In the genomic region with DNA sequence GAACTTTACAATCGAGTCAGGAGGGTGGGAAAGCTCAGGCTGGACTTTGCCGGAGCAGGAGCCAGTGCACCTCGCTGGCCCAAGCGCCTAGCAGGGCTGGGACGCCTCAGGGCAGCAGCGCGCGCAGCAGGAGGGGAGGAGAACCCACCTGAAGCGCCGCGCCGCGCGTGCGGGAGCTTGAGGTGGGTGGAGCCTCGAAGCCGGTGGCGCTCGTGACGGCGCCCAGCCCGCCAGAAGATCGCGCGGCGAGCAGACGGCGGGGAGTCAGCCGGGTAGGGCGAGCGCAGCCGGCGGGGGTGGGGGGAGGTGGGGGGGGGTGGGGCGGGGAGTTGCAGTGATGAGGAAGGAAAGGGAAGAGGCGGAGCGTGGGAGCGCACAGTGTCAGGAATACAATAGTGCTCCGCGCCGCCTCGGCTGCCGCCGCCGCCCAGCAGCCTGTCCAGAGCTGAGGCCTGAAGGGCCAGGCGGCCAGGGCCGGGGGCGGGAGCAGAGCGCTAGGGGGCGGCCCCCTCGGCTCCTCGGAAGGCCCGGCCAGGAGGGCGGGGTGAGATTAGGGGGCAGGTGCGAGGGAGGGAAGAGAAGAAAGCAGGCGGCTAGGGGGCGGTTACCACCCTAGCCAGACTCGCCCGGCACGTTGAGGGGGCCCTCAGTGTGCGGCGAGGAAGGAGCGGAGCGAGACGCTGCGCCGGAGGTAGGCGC, we compare ENCODE assay signal across 8 mouse cellular contexts. TPM values are rescaled to one million over a fixed set of nuclear protein-coding genes. Genes with fewer than 3 reads are reported as not detected.
A peak's percentile ranks its signal among the peaks of the same experiment; 100 is the strongest.
DNase-seq lines count a peak whose midpoint lies in the region; ATAC-seq and TF ChIP-seq lines count a peak whose summit lies in the region.

Gene Jade3 (plus strand): TSS at position 549 of the 699 bp plus-strand sequence.

- in situ Hi-C loops in CH12.LX (cut with MboI; ENCODE audit: low pct_ligation_motif_present, low pct_unique_long_range_greater_than_20kb, low sequenced_read_pairs), result no loop called here

- peak within 1 kb of the TSS; percentile 65 for H3K4me2 ChIP-seq in CH12.LX (ENCODE audit: insufficient read depth, low read depth, poor library complexity, severe bottlenecking)
- H3K4me2 ChIP-seq in heart, embryonic 15.5 days, result peak within 1 kb of the TSS; percentile 64
- peak within 1 kb of the TSS; percentile 82 for H3K4me2 ChIP-seq in liver, embryonic 15.5 days
- peak within 1 kb of the TSS; percentile 59 for H3K4me2 ChIP-seq in neural tube, embryonic 12.5 days (replicated peaks)
- H3K4me2 ChIP-seq in stomach, postnatal 0 days (replicated peaks; ENCODE audit: low read depth), result peak within 1 kb of the TSS; percentile 63

- H3K4me1 ChIP-seq in CH12.LX (ENCODE audit: control insufficient read depth in 1 of 2, insufficient read depth in 2 of 2), result no peaks in the 10 kb centered on the region
- no peaks in the 10 kb centered on the region; the same call in 1 of the 2 replicates for H3K4me1 ChIP-seq in heart, embryonic 15.5 days (replicated peaks)
- peaks cover 6% of the 10 kb centered on the region; the same call in 1 of the 2 replicates for H3K4me1 ChIP-seq in liver, embryonic 15.5 days (replicated peaks)
- no peaks in the 10 kb centered on the region for H3K4me1 ChIP-seq in neural tube, embryonic 12.5 days
- no peaks in the 10 kb centered on the region for H3K4me1 ChIP-seq in stomach, postnatal 0 days (replicated peaks; ENCODE audit: control insufficient read depth, insufficient read depth)

- 11% methylated on average over 34 of the region's 67 CpGs for WGBS in heart, embryonic 15.5 days
- WGBS in liver, embryonic 15.5 days (ENCODE audit: insufficient replicate concordance), result 16% methylated on average over 44 of the region's 67 CpGs
- WGBS in neural tube, embryonic 12.5 days, result 19% methylated on average over 55 of the region's 67 CpGs
- WGBS in stomach, postnatal 0 days, result 24% methylated on average over 41 of the region's 67 CpGs

- DNase-seq in CH12.LX (ENCODE audit: extremely low read depth), result peak; percentile 80
- DNase-seq in c-Kit-negative CD71-positive TER-119-positive erythroid progenitor cells, embryonic 14.5 days (ENCODE audit: low read depth, low spot score), result peak; percentile 65
- DNase-seq in fibroblast of lung, adult 2 months (ENCODE audit: low read depth), result peak; percentile 29
- DNase-seq in kidney, postnatal 14 days, result peak; percentile 90
- peak; percentile 90 for DNase-seq in stomach, postnatal 0 days (ENCODE audit: low spot score)

- dilution Hi-C loops in CH12.LX (cut with MboI; ENCODE audit: extremely low pct_ligation_motif_present, extremely low pct_unique_long_range_greater_than_20kb, low sequenced_read_pairs), result no loop called here

- peak within 1 kb of the TSS; percentile 76 for H3K27ac ChIP-seq in CH12.LX (ENCODE audit: insufficient read depth, low read depth)
- H3K27ac ChIP-seq in heart, embryonic 15.5 days, result peak within 1 kb of the TSS; percentile 89
- peak within 1 kb of the TSS; percentile 83 for H3K27ac ChIP-seq in liver, embryonic 15.5 days (replicated peaks)
- H3K27ac ChIP-seq in neural tube, embryonic 12.5 days, result peak within 1 kb of the TSS; percentile 68
- H3K27ac ChIP-seq in stomach, postnatal 0 days (replicated peaks), result peak within 1 kb of the TSS; percentile 74

- no peak for TF ChIP-seq EP300 in CH12.LX (IDR thresholded peaks at IDR 0.05; ENCODE audit: low read length)
- no peak for TF ChIP-seq EP300 in stomach, postnatal 0 days (optimal IDR thresholded peaks at IDR 0.05)

- H3K36me3 ChIP-seq in CH12.LX (replicated peaks in 1 of 2; ENCODE audit: control insufficient read depth in 1 of 2, insufficient read depth in 1 of 2, low read length in 1 of 2), result peaks cover 4% of the 10 kb centered on the region in 2 experiments
- H3K36me3 ChIP-seq in heart, embryonic 15.5 days, result no peaks in the 10 kb centered on the region
- 0 out of 2 replicates have a peak, but pooled peaks cover 4% of the 10 kb centered on the region for H3K36me3 ChIP-seq in liver, embryonic 15.5 days (replicated peaks)
- no peaks in the 10 kb centered on the region for H3K36me3 ChIP-seq in neural tube, embryonic 12.5 days
- no peaks in the 10 kb centered on the region for H3K36me3 ChIP-seq in stomach, postnatal 0 days (ENCODE audit: control insufficient read depth, insufficient read depth, low read length)

- no peak for TF ChIP-seq RAD21 in CH12.LX (IDR thresholded peaks at IDR 0.05; ENCODE audit: low read depth, low read length)

- peaks cover 7% of the 10 kb centered on the region; the same call in 1 of the 2 replicates for H3K79me2 ChIP-seq in CH12.LX (replicated peaks; ENCODE audit: control insufficient read depth, extremely low read depth, insufficient read depth, poor library complexity, severe bottlenecking)

- H3K4me3 ChIP-seq in CH12.LX (replicated peaks in 1 of 3; ENCODE audit: low read depth in 2 of 3, low read length in 2 of 3, poor library complexity in 1 of 3), result peak within 1 kb of the TSS; percentile 67 to 81 (median 70)
- peak within 1 kb of the TSS; percentile 70 for H3K4me3 ChIP-seq in heart, embryonic 15.5 days
- H3K4me3 ChIP-seq in liver, embryonic 15.5 days (replicated peaks), result peak within 1 kb of the TSS; percentile 70
- peak within 1 kb of the TSS; percentile 67 for H3K4me3 ChIP-seq in neural tube, embryonic 12.5 days
- peak within 1 kb of the TSS; percentile 56 for H3K4me3 ChIP-seq in stomach, postnatal 0 days (ENCODE audit: low read depth, low read length)

- peak within 1 kb of the TSS; percentile 69 for H3K9ac ChIP-seq in CH12.LX (ENCODE audit: insufficient read depth, low read depth)
- peak within 1 kb of the TSS; percentile 71 for H3K9ac ChIP-seq in heart, embryonic 15.5 days
- peak within 1 kb of the TSS; percentile 70 for H3K9ac ChIP-seq in liver, embryonic 15.5 days
- H3K9ac ChIP-seq in neural tube, embryonic 12.5 days, result peak within 1 kb of the TSS; percentile 66
- H3K9ac ChIP-seq in stomach, postnatal 0 days (ENCODE audit: low read length), result peak within 1 kb of the TSS; percentile 67

- no peaks in the 10 kb centered on the region for H3K27me3 ChIP-seq in CH12.LX (replicated peaks)
- H3K27me3 ChIP-seq in heart, embryonic 15.5 days, result no peaks in the 10 kb centered on the region
- H3K27me3 ChIP-seq in liver, embryonic 15.5 days, result no peaks in the 10 kb centered on the region
- H3K27me3 ChIP-seq in neural tube, embryonic 12.5 days (replicated peaks), result no peaks in the 10 kb centered on the region
- H3K27me3 ChIP-seq in stomach, postnatal 0 days (ENCODE audit: control insufficient read depth, insufficient read depth, low read length), result no peaks in the 10 kb centered on the region

- peak; percentile 97 for ATAC-seq in heart, embryonic 15.5 days (replicated peaks; ENCODE audit: insufficient number of reproducible peaks, insufficient read depth, low FRiP score, low read depth)
- ATAC-seq in liver, embryonic 15.5 days (ENCODE audit: insufficient read depth), result peak; percentile 89
- ATAC-seq in neural tube, embryonic 12.5 days (ENCODE audit: low FRiP score, low read depth), result peak; percentile 97
- ATAC-seq in stomach, postnatal 0 days (ENCODE audit: low FRiP score, low TSS enrichment), result peak; percentile 98

- no peaks in the 10 kb centered on the region for H3K9me3 ChIP-seq in CH12.LX (replicated peaks; ENCODE audit: low read length)
- no peaks in the 10 kb centered on the region for H3K9me3 ChIP-seq in heart, embryonic 15.5 days (replicated peaks)
- H3K9me3 ChIP-seq in liver, embryonic 15.5 days (replicated peaks), result no peaks in the 10 kb centered on the region
- H3K9me3 ChIP-seq in neural tube, embryonic 12.5 days, result no peaks in the 10 kb centered on the region
- no peaks in the 10 kb centered on the region for H3K9me3 ChIP-seq in stomach, postnatal 0 days (ENCODE audit: control insufficient read depth, low read length)

- 0 out of 4 replicates have a peak, but pooled peaks of 1 of the 2 experiments have one; percentile 2 for TF ChIP-seq CTCF in CH12.LX (conservative IDR thresholded peaks at IDR 0.05 in 1 of 2, IDR thresholded peaks at IDR 0.05 in 1 of 2; ENCODE audit: low read depth in 2 of 2, low read length in 2 of 2)
- peak; percentile 32; the same call in 1 of the 2 replicates for TF ChIP-seq CTCF in stomach, postnatal 0 days (IDR thresholded peaks at IDR 0.05; ENCODE audit: low read depth)

- peak; percentile 93 for TF ChIP-seq POLR2A in CH12.LX (IDR thresholded peaks at IDR 0.05; ENCODE audit: low read depth, low read length)

TF ChIP-seq in CH12.LX, 34 proteins besides CTCF, POLR2A, EP300 and RAD21 (continues in another document):
- peak; percentile 69; the same call in 1 of the 2 replicates for TF ChIP-seq TCF12 (IDR thresholded peaks at IDR 0.05; ENCODE audit: low read depth, low read length)
- TF ChIP-seq POLR2AphosphoS2 (IDR thresholded peaks at IDR 0.05; ENCODE audit: low read depth, low read length), result 0 out of 2 replicates have a peak, but pooled peaks have one; percentile 66
- no peak for TF ChIP-seq GABPA (IDR thresholded peaks at IDR 0.05; ENCODE audit: insufficient replicate concordance, low read depth, low read length)
- peak; percentile 82 for TF ChIP-seq NELFE (IDR thresholded peaks at IDR 0.05; ENCODE audit: low read depth, low read length)
- no peak for TF ChIP-seq KAT2A (IDR thresholded peaks at IDR 0.05; ENCODE audit: insufficient replicate concordance, low read length)
- TF ChIP-seq SMC3 (IDR thresholded peaks at IDR 0.05; ENCODE audit: low read depth, low read length), result no peak
- no peak for TF ChIP-seq MAZ (IDR thresholded peaks at IDR 0.05; ENCODE audit: low read depth, low read length)
- peak; percentile 72; the same call in 1 of the 2 replicates for TF ChIP-seq ZMIZ1 (IDR thresholded peaks at IDR 0.05; ENCODE audit: low read depth, low read length)
- TF ChIP-seq BHLHE40 (IDR thresholded peaks at IDR 0.05; ENCODE audit: low read depth, low read length), result peak; percentile 86
- peak; percentile 31; the same call in 1 of the 2 replicates for TF ChIP-seq ELF1 (IDR thresholded peaks at IDR 0.05; ENCODE audit: low read depth, low read length)
- no peak for TF ChIP-seq ZKSCAN1 (IDR thresholded peaks at IDR 0.05; ENCODE audit: borderline replicate concordance, low read depth, low read length)
- TF ChIP-seq MAX (IDR thresholded peaks at IDR 0.05; ENCODE audit: low read length), result peak; percentile 32; the same call in 1 of the 2 replicates
- peak; percentile 80 for TF ChIP-seq NRF1 (IDR thresholded peaks at IDR 0.05; ENCODE audit: low read depth, low read length)
- TF ChIP-seq PAX5 (IDR thresholded peaks at IDR 0.05; ENCODE audit: low read length), result no peak
- no peak for TF ChIP-seq ETS1 (conservative IDR thresholded peaks at IDR 0.05; ENCODE audit: low read depth, low read length)
- peak; percentile 36 for TF ChIP-seq SIN3A (IDR thresholded peaks at IDR 0.05; ENCODE audit: low read length)

RNA-seq across cellular contexts. Expression of gene Jade3, which starts in this region (rescaled TPM):
- 11.8 and 14.2 TPM in 2 replicates for total RNA-seq in CH12.LX (2012; rRNA removed)
- total RNA-seq in CH12.LX (2014; rRNA removed), result 21.1 and 23.3 TPM in 2 replicates
- 9.9 and 10.2 TPM in 2 replicates for polyA plus RNA-seq in CH12.LX (2012; ENCODE audit: insufficient read length, low read depth)
- polyA plus RNA-seq in heart, embryonic 15.5 days (2015; fragmentation: Nextera tagmentation; extraction: Ambion mirVana), result 3.2 and 4.0 TPM in 2 replicates
- polyA plus RNA-seq in liver, embryonic 15.5 days (2015; fragmentation: Nextera tagmentation; extraction: Ambion mirVana), result 5.8 and 6.0 TPM in 2 replicates
- 8.0 and 8.3 TPM in 2 replicates for polyA plus RNA-seq in neural tube, embryonic 12.5 days (2016; fragmentation: Nextera tagmentation; extraction: Ambion mirVana)
- polyA plus RNA-seq in stomach, postnatal 0 days (2015; fragmentation: Nextera tagmentation; extraction: Ambion mirVana), result 3.2 and 3.4 TPM in 2 replicates

Comparison
In these comparisons a context has a peak if more than half of its experiments do, and no peak if none do; other contexts are left out.
1. Peak in every context shown above with its lines: DNase-seq, ATAC-seq, H3K4me3 ChIP-seq and H3K27ac ChIP-seq.
2. DNase-seq: peak in every context shown above with its lines; median percentile 90 in kidney, postnatal 14 days; 90 in stomach, postnatal 0 days; 80 in CH12.LX; 65 in c-Kit-negative CD71-positive TER-119-positive erythroid progenitor cells, embryonic 14.5 days; 29 in fibroblast of lung, adult 2 months.